Mouse (Mus musculus) neural tube, embryonic 15.5 days (tissue): Measurements from ENCODE around the gene Fam19a3. TPM values are rescaled to one million over a fixed set of nuclear protein-coding genes. Genes with fewer than 3 reads are reported as not detected.
"Not testable (repeated sequence)": the region's sequence is repeated elsewhere in the genome, so short reads cannot be mapped to it uniquely, and the experiment has no call there.

Experiments
- ATAC-seq: fragments of 200-750 bp; cut with Nextera tagmentation; 2 replicates; pipeline ENCODE4 v1.8.0; 2017; ENCODE audit warnings: mild to moderate bottlenecking, moderate TSS enrichment, moderate library complexity; ENCODE audit not compliant: low FRiP score
- H3K27ac ChIP-seq: fragments of 300-500 bp; sonication (generic); replicated peaks from 2 replicates; pipeline ENCODE4 v1.5.1; 2015; ENCODE audit warnings: mild to moderate bottlenecking, inconsistent platforms
- H3K27me3 ChIP-seq: fragments of 300-500 bp; sonication (generic); replicated peaks from 2 replicates; pipeline ENCODE4 v1.6.1; 2015; ENCODE audit warnings: inconsistent platforms
- H3K36me3 ChIP-seq: fragments of 300-500 bp; sonication (generic); 2 replicates; pipeline ENCODE4 v1.6.1; 2015; ENCODE audit warnings: inconsistent platforms
- H3K4me1 ChIP-seq: fragments of 300-500 bp; sonication (generic); 2 replicates; pipeline ENCODE4 v1.6.1; 2015; ENCODE audit warnings: inconsistent platforms
- H3K4me2 ChIP-seq: fragments of 300-500 bp; sonication (generic); 2 replicates; pipeline ENCODE4 v1.6.1; 2015; ENCODE audit warnings: inconsistent platforms, mild to moderate bottlenecking, moderate library complexity
- H3K4me3 ChIP-seq: fragments of 300-500 bp; sonication (generic); replicated peaks from 2 replicates; pipeline ENCODE4 v1.5.1; 2015; ENCODE audit warnings: mild to moderate bottlenecking, inconsistent platforms
- H3K9ac ChIP-seq: fragments of 300-500 bp; sonication (generic); replicated peaks from 2 replicates; pipeline ENCODE4 v1.6.1; 2015; ENCODE audit warnings: mild to moderate bottlenecking, inconsistent platforms
- H3K9me3 ChIP-seq: fragments of 300-500 bp; sonication (generic); replicated peaks from 2 replicates; pipeline ENCODE4 v1.6.1; 2016; ENCODE audit warnings: inconsistent platforms
- WGBS: fragments of 180-500 bp; shearing (Covaris S2); methylation state at CpG from one replicate; pipeline ENCODE4 v1.1.7; 2015; ENCODE audit warnings: mixed read lengths; 5-methylcytosine and 5-hydroxymethylcytosine counted together
- polyA plus RNA-seq: library from polyadenylated mRNA; unstranded; fragments of >200 nt; fragmentation: Nextera tagmentation; extraction: Ambion mirVana; gene quantifications from 2 replicates; pipeline ENCODE4 v1.2.1, GENCODE M21; 2015

The Fam19a3 gene
- polyA plus RNA-seq, 1 experiment from 2014 or later, result 0.09 TPM

DNA sequence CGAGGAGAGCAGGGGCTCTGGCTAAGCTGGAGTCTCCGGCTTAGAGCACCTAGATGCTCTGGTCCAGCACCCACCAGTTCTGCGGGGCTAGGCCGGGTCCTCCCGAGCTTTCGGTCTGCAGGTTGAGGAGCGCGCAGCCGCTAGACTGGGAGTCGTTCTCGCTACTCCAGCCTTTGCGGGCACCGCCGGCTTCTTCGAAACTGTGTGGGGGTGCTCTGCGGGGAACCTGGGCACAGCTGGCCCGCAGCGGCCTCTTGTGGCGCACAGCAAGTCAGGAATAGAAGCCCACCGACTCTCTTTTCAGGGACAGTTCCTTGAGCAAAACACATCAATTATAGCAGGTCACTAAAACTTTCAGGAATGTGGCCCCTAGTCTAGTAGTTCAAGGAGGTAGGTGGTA, 4.3 kb downstream of the Fam19a3 start:
- Histone ChIP-seq H3K27me3 (peaks cover 68% of the 10 kb centered on the region), H3K36me3 (no peaks in the 10 kb centered on the region), H3K4me2 (peak overlapping the region; percentile 66), H3K4me1 (peaks cover 25% of the 10 kb centered on the region), H3K27ac (no peak overlapping the region), H3K9ac (no peak overlapping the region), H3K9me3 (no peaks in the 10 kb centered on the region), H3K4me3 (peak overlapping the region; percentile 36)
- under 1% methylated on average over 20 of the region's 20 CpGs for WGBS
- ATAC-seq, result 0 out of 2 replicates have a peak, but pooled peaks have one; percentile 19

- Histone ChIP-seq H3K36me3 (no peaks in the 10 kb centered on the region), H3K4me2 (no peak overlapping the region), H3K4me3 (no peak overlapping the region), H3K27ac (no peak overlapping the region), H3K9ac (no peak overlapping the region), H3K4me1 (peaks cover 5% of the 10 kb centered on the region), H3K9me3 (no peaks in the 10 kb centered on the region), H3K27me3 (peaks cover 28% of the 10 kb centered on the region)
- ATAC-seq, result no peak
- 75% methylated on average over 7 of the region's 7 CpGs for WGBS
Observed at GRCm38 (mm10) chr3:104773301-104773700, 8.3 kb downstream of the Fam19a3 start.

GRCm38 (mm10) chr3:104771460-104771859, 10.2 kb downstream of the Fam19a3 start:
- Histone ChIP-seq H3K36me3 (no peaks in the 10 kb centered on the region), H3K4me2 (no peak overlapping the region), H3K27ac (no peak overlapping the region), H3K4me3 (no peak overlapping the region), H3K4me1 (no peaks in the 10 kb centered on the region), H3K9me3 (no peaks in the 10 kb centered on the region), H3K9ac (no peak overlapping the region), H3K27me3 (peaks cover 9% of the 10 kb centered on the region)
- ATAC-seq, result no peak
- 63% methylated on average over 6 of the region's 6 CpGs for WGBS

GRCm38 (mm10) chr3:104770918-104771317, 10.7 kb downstream of the Fam19a3 start:
- Histone ChIP-seq H3K9ac (no peak overlapping the region), H3K4me1 (no peaks in the 10 kb centered on the region), H3K27ac (no peak overlapping the region), H3K9me3 (no peaks in the 10 kb centered on the region), H3K4me2 (no peak overlapping the region), H3K4me3 (no peak overlapping the region), H3K27me3 (peaks cover 4% of the 10 kb centered on the region), H3K36me3 (no peaks in the 10 kb centered on the region)
- no peak for ATAC-seq
- 69% methylated on average over 3 of the region's 3 CpGs for WGBS

DNA sequence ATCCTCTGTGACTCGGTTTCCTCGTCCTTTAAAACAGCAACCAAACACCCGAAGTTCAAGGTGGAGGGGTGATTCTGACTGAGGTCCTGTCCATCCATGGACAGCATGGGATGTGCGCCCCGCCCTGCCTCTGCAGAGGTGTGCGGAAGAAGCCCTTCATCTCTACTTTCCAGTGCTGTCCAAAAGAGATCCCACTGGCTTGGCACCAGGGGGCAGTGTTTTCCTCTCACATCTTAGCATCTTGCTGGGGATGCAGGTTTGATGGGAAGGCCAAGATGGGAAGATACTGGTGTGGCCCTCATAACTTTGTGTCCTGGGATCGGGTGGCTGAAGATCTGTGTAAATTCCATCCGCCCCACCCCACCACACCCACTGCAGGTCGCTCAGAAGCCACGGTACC, 11.6 kb downstream of the Fam19a3 start:
- no peak for ATAC-seq
- H3K4me3 ChIP-seq, result no peak overlapping the region
- H3K36me3 ChIP-seq, result no peaks in the 10 kb centered on the region
- no peaks in the 10 kb centered on the region for H3K9me3 ChIP-seq
- H3K4me2 ChIP-seq, result no peak overlapping the region
- no peaks in the 10 kb centered on the region for H3K4me1 ChIP-seq
- no peak overlapping the region for H3K9ac ChIP-seq
- no peak overlapping the region for H3K27ac ChIP-seq
- 65% methylated on average over 10 of the region's 10 CpGs for WGBS
- H3K27me3 ChIP-seq, result no peaks in the 10 kb centered on the region; the same call in 1 of the 2 replicates

- 42% methylated on average over 3 of the region's 3 CpGs for WGBS
- H3K9me3 ChIP-seq, result no peaks in the 10 kb centered on the region
- ATAC-seq, result no peak
- no peaks in the 10 kb centered on the region for H3K4me1 ChIP-seq
- H3K4me3 ChIP-seq, result no peak overlapping the region
- H3K9ac ChIP-seq, result no peak overlapping the region
- H3K27ac ChIP-seq, result no peak overlapping the region
- H3K4me2 ChIP-seq, result no peak overlapping the region
- no peaks in the 10 kb centered on the region for H3K36me3 ChIP-seq
- no peaks in the 10 kb centered on the region; the same call in 1 of the 2 replicates for H3K27me3 ChIP-seq
Observed at GRCm38 (mm10) chr3:104769135-104769534, 12.5 kb downstream of the Fam19a3 start.

- H3K9ac ChIP-seq, result no peak overlapping the region
- H3K4me3 ChIP-seq, result no peak overlapping the region
- no peak for ATAC-seq
- no peak overlapping the region for H3K4me2 ChIP-seq
- no peaks in the 10 kb centered on the region for H3K9me3 ChIP-seq
- no peaks in the 10 kb centered on the region for H3K36me3 ChIP-seq
- H3K27me3 ChIP-seq, result no peaks in the 10 kb centered on the region; the same call in 1 of the 2 replicates
- 81% methylated on average over 4 of the region's 4 CpGs for WGBS
- no peak overlapping the region for H3K27ac ChIP-seq
- no peaks in the 10 kb centered on the region for H3K4me1 ChIP-seq
Observed at GRCm38 (mm10) chr3:104767716-104768115, 13.9 kb downstream of the Fam19a3 start.

DNA sequence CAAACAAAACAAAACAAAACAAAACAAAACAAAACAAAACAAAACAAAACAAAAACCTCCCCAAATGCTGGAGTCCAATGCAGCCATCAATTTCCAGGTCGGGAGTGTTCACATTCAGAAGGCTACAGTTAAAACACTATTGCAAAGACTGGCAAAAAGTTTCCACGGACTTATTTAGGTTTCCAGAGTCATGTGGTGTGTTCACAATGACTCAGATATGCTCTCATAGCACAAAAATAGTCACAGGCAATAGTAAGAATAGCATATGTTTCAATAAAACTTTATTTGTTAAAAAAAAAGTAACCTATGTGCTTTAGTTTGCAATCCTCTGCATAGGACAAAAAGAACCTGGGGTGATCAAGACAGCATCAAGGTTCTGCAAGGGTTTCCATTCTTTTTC, 14.5 kb downstream of the Fam19a3 start:
- Histone ChIP-seq H3K9ac (no peak overlapping the region), H3K36me3 (no peaks in the 10 kb centered on the region), H3K4me3 (no peak overlapping the region), H3K9me3 (no peaks in the 10 kb centered on the region), H3K4me2 (no peak overlapping the region), H3K27me3 (no peaks in the 10 kb centered on the region), H3K27ac (no peak overlapping the region), H3K4me1 (no peaks in the 10 kb centered on the region)
- WGBS, result 60% methylated on average over 2 of the region's 2 CpGs
- ATAC-seq, result no peak

GRCm38 (mm10) chr3:104765021-104765420, 16.6 kb downstream of the Fam19a3 start:
- WGBS, result 23% methylated on average over 4 of the region's 4 CpGs
- no peak overlapping the region for H3K4me2 ChIP-seq
- ATAC-seq, result no peak

GRCm38 (mm10) chr3:104762103-104762863, 19.4 kb downstream of the Fam19a3 start:
- not testable (repeated sequence) for H3K4me1 ChIP-seq, H3K36me3 ChIP-seq, H3K4me3 ChIP-seq, ATAC-seq, H3K4me2 ChIP-seq, H3K9ac ChIP-seq, H3K9me3 ChIP-seq, H3K27ac ChIP-seq
- WGBS, result 26% methylated on average over 20 of the region's 20 CpGs
- peaks cover 14% of the 10 kb centered on the region; the same call in 1 of the 2 replicates for H3K27me3 ChIP-seq

More at GRCm38 (mm10) chr3:104765021-104765420, 16.6 kb downstream of the Fam19a3 start:
- Histone ChIP-seq H3K4me1 (no peaks in the 10 kb centered on the region), H3K9me3 (no peaks in the 10 kb centered on the region), H3K27me3 (peaks cover 14% of the 10 kb centered on the region; the same call in 1 of the 2 replicates), H3K36me3 (no peaks in the 10 kb centered on the region), H3K9ac (no peak overlapping the region), H3K27ac (no peak overlapping the region), H3K4me3 (no peak overlapping the region)

DNA sequence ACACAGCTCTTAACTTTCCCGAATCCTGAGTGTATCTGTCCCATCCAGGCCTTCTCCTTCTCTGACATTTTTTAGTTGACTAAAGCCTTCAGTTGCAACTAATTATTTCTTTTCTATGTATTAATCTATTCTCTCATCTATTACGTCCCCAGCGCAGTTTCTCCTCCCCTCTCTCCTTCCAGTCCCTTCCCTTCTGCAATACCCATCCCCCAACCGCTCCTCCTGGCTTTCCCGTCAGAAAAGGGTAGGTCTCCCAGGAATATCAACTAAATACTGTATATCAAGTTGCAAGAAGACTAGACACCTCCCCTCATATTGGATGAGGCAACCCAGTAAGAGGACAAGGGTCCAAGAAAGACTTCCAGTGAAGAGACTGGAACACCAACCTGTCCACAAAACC, 22.8 kb downstream of the Fam19a3 start:
- Histone ChIP-seq H3K27me3 (peaks cover 14% of the 10 kb centered on the region; the same call in 1 of the 2 replicates), H3K9ac (no peak overlapping the region; the same call in 1 of the 2 replicates), H3K9me3 (no peaks in the 10 kb centered on the region), H3K4me1 (peaks cover 7% of the 10 kb centered on the region), H3K4me2 (peak overlapping the region; percentile 59), H3K36me3 (no peaks in the 10 kb centered on the region), H3K27ac (no peak overlapping the region), H3K4me3 (peak overlapping the region; percentile 37)
- 11% methylated on average over 5 of the region's 5 CpGs for WGBS
- ATAC-seq, result no peak

GRCm38 (mm10) chr3:104758406-104758805, 23.2 kb downstream of the Fam19a3 start:
- no peak overlapping the region; the same call in 1 of the 2 replicates for H3K9ac ChIP-seq
- H3K9me3 ChIP-seq, result no peaks in the 10 kb centered on the region
- peak; percentile 87; the same call in 1 of the 2 replicates for ATAC-seq
- H3K27ac ChIP-seq, result no peak overlapping the region
- H3K4me1 ChIP-seq, result peaks cover 7% of the 10 kb centered on the region
- H3K36me3 ChIP-seq, result no peaks in the 10 kb centered on the region
- WGBS, result 2% methylated on average over 27 of the region's 27 CpGs
- H3K4me3 ChIP-seq, result peak overlapping the region; percentile 37
- H3K4me2 ChIP-seq, result peak overlapping the region; percentile 59
- H3K27me3 ChIP-seq, result peaks cover 15% of the 10 kb centered on the region; the same call in 1 of the 2 replicates
